Mouse (Mus musculus): Measurements from ENCODE around the gene Trappc6a.
A peak's percentile ranks its signal among the peaks of the same experiment; 100 is the strongest.

Gene Trappc6a

GRCm38 (mm10) chr7:19523757-19524419, 15.7 kb downstream of the Trappc6a start:
- peak; percentile 56 for DNase-seq (ENCODE audit: low spot score)

- no peak for DNase-seq (ENCODE audit: low spot score)
Measured at GRCm38 (mm10) chr7:19524420-19525104, 16.4 kb downstream of the Trappc6a start.

- DNase-seq (ENCODE audit: low spot score), result no peak
Measured at GRCm38 (mm10) chr7:19525105-19525481, 16.9 kb downstream of the Trappc6a start.

GRCm38 (mm10) chr7:19531077-19531476, 22.9 kb downstream of the Trappc6a start:
- no peak for DNase-seq (ENCODE audit: low spot score)

- DNase-seq (ENCODE audit: low spot score), result no peak
Measured at GRCm38 (mm10) chr7:19532240-19532639, 24.0 kb downstream of the Trappc6a start.

GRCm38 (mm10) chr7:19534676-19535075, 26.5 kb downstream of the Trappc6a start:
- no peak for DNase-seq (ENCODE audit: low spot score)

GRCm38 (mm10) chr7:19540771-19541566, 32.8 kb downstream of the Trappc6a start:
- DNase-seq (ENCODE audit: low spot score), result peak; percentile 28

- no peak for DNase-seq (ENCODE audit: low spot score)
Measured at GRCm38 (mm10) chr7:19541681-19542154, 33.5 kb downstream of the Trappc6a start.

GRCm38 (mm10) chr7:19542155-19542691, 34.0 kb downstream of the Trappc6a start:
- no peak for DNase-seq (ENCODE audit: low spot score)

- DNase-seq (ENCODE audit: low spot score), result no peak
Measured at GRCm38 (mm10) chr7:19543584-19543983, 35.4 kb downstream of the Trappc6a start.

GRCm38 (mm10) chr7:19546007-19546406, 37.8 kb downstream of the Trappc6a start:
- no peak for DNase-seq (ENCODE audit: low spot score)

GRCm38 (mm10) chr7:19547344-19547969, 39.3 kb downstream of the Trappc6a start:
- DNase-seq (ENCODE audit: low spot score), result no peak

GRCm38 (mm10) chr7:19549394-19549793, 41.2 kb downstream of the Trappc6a start:
- DNase-seq (ENCODE audit: low spot score), result no peak

GRCm38 (mm10) chr7:19551634-19552033, 43.4 kb downstream of the Trappc6a start:
- no peak for DNase-seq (ENCODE audit: low spot score)

GRCm38 (mm10) chr7:19552443-19552842, 44.2 kb downstream of the Trappc6a start:
- DNase-seq (ENCODE audit: low spot score), result no peak

GRCm38 (mm10) chr7:19554168-19554567, 46.0 kb downstream of the Trappc6a start:
- DNase-seq (ENCODE audit: low spot score), result no peak

GRCm38 (mm10) chr7:19557086-19557485, 48.9 kb downstream of the Trappc6a start:
- no peak for DNase-seq (ENCODE audit: low spot score)

GRCm38 (mm10) chr7:19557982-19558900, 50.0 kb downstream of the Trappc6a start:
- no peak for DNase-seq (ENCODE audit: low spot score)

GRCm38 (mm10) chr7:19558965-19559364, 50.8 kb downstream of the Trappc6a start:
- DNase-seq (ENCODE audit: low spot score), result no peak

- no peak for DNase-seq (ENCODE audit: low spot score)
Measured at GRCm38 (mm10) chr7:19560491-19561260, 52.5 kb downstream of the Trappc6a start.

All from urinary bladder, postnatal 14 days (tissue).